Mouse (Mus musculus): ENCODE measurements around the gene Ghrhr.

The Ghrhr gene

DNA sequence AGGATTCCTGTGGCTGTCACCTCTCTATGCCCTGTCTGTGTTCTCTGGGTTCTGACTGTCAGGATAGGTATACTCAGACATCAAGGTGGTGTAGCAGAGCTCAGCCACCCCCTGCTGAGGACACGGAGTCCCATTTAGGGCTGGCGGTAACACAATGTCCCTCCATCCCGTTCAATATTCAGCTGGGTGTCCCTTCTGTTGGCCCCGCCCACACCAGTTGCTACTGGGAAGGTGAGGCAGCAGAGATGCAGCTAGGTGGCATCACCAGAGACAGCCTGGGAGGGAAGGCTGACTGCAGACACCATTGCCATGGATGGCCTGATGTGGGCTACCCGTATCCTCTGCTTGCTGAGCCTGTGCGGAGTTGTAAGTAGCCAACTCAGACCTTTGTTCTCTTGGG, at the start of gene Ghrhr:
TSS of gene Ghrhr (plus strand) at position 220 of the 400 bp plus-strand sequence.
- no peak for DNase-seq (ENCODE audit: low read depth, low spot score)

GRCm38 (mm10) chr6:55326299-55326698, 49.8 kb upstream of the Ghrhr start:
- no peak for DNase-seq (ENCODE audit: low read depth, low spot score)

GRCm38 (mm10) chr6:55327326-55327725, 48.8 kb upstream of the Ghrhr start:
- no peak for DNase-seq (ENCODE audit: low read depth, low spot score)

DNA sequence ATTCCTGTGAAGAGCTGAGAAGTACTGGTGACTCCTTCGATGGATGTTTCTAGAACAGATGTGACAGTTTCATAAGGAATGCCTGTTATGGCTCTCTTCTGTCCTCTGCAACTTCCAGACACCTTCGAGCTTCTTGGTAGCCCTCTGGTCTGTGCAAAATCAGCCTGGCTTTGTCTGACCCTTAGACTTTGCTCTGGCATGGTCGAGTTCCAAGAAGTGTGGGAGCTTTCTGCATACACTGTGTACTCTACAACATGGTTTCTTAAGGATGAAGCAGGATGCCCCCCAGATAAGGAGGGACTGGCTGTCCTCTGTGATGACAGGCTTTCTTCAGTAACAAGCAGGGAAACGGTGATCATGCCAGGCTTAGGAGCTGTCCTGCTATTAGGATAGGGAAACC, 47.9 kb upstream of the Ghrhr start:
- DNase-seq (ENCODE audit: low read depth, low spot score) = no peak

GRCm38 (mm10) chr6:55331315-55331714, 44.8 kb upstream of the Ghrhr start:
- DNase-seq (ENCODE audit: low read depth, low spot score) = no peak

DNA sequence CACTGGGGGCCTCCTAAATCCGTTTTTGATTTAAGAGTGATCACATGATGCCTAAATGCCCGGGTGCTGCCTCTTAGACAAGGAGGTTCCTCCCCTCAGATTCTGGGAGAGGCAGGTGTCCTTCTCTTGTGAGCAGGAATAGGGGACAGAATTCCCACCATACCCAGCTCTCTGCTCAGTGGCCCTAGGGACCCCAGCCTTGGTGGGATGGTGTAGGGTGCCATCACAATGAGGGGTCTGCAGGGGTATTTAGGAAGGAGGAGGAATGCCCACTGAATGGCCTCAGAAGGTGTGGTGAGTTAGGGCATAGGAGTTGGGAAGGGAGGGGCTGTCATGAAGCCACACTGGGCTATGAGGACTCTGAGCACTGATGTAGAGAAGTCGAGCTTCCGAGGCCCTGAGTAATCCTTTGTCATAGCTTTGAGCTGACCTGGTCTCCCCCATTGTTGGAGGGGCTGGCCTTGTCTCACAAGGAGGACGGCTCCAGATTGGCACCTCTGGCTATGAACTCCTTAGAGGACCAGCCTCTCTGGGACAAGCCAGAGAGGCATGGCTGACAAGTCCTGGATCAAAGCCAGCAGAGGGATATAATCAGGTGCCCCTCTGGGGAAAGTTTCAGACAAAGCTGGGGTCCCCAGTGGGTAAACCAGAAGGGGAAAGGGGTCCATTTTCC, 43.9 kb upstream of the Ghrhr start:
- no peak for DNase-seq (ENCODE audit: low read depth, low spot score)

GRCm38 (mm10) chr6:55332773-55333109, 43.4 kb upstream of the Ghrhr start:
- no peak for DNase-seq (ENCODE audit: low read depth, low spot score)

DNA sequence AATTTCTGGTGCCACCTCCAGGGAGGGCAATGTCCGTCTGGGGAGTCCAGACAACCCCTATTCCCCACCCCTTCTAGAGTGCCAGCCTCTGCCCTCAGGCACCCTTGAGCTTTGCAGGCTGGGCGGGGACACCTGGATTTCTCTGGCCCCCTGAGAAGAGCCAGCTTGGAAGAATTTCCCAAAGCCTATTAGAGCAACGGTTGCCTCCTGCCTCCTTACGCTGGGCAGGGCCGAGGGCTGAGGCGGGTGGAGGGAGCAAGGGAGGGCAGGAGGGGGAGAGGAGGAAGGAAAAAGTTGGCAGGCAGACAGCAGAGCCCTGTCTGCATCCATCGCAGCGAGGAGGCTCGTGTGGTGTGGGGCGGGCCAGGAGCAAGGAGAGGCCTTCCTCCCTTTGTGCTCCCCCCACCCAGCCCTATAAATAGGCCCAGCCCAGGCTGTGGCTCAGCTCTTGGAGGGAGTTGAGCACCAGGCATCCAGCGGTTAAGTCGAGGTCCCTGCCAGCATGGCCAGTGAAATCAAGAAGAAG, 40.0 kb upstream of the Ghrhr start, which contains the start of gene Aqp1:
TSS of gene Aqp1 (plus strand) at position 444 of the 526 bp plus-strand sequence.
- DNase-seq (ENCODE audit: low read depth, low spot score) = no peak

- no peak for DNase-seq (ENCODE audit: low read depth, low spot score)
These were observed 38.9 kb upstream of the Ghrhr start for GRCm38 (mm10) chr6:55337242-55337641.

DNA sequence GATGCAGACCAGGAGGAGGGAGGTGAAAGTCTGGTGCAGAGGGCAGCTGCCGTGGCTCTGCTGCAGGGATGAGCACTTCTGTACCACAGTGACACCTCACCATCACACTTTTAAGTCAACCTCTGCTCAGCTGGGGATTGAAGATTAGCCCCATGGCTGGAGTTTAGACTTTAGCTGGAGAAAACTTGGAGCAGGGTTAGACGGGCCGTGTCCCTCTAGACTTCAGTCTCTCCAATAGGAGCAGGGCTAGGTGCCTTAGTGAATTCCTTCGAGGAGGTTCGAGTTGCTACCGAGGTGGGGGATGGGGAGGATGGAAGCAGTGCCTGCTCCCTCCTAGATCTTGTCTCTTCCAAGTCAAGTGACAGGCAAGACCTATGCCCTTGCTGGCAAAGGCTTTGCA, 38.0 kb upstream of the Ghrhr start:
- no peak for DNase-seq (ENCODE audit: low read depth, low spot score)

DNA sequence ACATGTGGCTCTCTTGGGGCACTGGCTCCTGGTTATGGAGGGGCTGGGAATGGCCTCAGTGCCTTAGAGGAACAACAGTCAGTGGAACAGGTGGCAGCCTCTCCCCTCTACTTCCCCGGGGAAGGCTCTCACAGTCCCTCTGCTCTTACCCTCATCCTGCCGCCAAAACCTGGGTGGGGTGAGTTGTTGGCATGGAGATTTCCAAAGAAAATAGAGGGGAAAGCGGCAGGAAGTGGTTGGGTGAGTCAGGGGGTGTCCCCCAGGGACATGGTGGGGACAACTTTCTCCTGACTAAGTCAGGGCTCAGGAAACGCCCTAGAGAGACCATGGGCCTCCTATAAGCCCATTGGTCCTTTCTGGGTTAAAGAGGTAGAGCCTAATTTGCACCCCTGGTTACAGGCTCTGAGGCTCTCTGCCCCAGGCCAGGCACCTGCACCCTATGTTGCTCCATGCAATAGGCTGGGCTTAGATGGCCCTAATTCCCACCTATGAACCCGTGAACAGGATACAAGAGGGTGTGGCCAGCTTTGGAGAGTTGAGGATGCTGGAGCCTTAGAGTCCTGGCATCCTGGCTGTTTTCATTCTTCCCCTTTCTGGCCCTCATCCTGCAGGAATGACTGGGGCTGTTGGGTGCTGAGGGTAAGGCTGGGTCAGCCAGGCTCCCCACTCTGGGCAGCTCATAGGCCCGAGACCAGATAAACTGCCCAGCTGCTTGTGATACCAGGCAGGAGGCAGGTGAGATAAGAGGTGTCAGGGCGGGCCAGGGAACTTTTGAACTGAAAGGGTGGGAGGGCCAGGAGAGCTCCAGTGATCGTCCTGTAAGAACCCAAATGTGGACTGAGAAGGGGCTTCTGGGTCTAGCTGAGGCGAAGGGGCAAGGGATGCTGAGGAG, 36.9 kb upstream of the Ghrhr start:
- DNase-seq (ENCODE audit: low read depth, low spot score) = no peak

DNA sequence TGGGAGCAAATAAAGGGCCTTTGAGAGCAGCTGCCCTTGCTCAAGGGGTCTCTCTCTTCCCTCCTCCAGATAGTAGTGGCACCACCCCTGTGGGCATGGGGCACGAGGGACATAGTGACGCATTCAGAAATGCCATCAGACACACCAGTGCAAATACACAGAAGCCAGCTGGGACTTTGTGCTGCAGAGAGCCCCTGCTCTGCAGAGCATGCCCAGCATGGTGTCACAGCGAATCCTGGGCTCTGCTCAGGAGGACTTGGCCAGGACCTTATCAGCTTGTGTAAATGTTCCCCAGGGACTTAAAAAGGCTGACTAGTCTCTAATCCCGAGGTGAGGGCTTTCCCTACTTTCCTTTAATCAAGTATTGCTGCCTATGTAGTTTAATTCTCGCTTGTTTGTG, 34.4 kb upstream of the Ghrhr start:
- no peak for DNase-seq (ENCODE audit: low read depth, low spot score)

DNA sequence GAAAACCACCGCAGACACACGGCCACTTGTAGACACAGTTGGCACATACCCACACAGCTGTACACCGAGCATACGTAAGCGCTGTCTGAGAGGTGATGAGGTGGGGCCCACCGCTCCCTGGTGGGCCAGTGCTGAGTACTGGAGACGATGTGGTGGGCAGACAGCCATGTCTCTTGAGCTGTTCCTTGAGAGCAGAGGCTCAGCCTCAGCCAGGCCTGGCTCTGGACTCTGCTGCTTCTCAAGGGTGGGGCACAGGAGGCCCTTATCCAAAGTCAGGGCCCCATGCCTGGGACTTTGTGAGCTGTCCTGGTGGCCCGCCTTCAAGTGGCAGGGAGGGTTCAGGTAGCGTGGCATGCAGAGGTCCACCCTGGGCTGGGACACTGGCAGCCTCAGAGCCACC, 33.8 kb upstream of the Ghrhr start:
- no peak for DNase-seq (ENCODE audit: low read depth, low spot score)

DNA sequence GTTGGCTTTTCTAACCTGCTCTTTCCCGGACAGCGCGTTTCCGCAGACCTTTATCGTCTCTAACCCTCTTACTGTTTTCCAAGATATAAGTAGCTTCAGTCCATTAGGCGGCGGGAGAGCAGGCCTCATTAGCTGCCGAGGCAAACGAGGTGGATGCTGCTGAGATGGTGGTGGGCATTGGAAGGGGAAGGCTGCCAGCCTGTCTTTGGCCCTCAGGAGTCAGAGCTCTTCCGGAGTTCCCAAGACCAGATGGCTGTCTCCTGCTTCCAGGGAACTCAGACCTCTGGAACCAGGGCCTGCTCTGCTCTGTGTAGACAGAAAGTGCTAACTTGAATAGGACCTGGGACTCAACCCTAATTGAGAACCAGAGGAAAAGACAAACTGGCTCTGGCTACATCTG, 32.6 kb upstream of the Ghrhr start:
- DNase-seq (ENCODE audit: low read depth, low spot score) = no peak

DNA sequence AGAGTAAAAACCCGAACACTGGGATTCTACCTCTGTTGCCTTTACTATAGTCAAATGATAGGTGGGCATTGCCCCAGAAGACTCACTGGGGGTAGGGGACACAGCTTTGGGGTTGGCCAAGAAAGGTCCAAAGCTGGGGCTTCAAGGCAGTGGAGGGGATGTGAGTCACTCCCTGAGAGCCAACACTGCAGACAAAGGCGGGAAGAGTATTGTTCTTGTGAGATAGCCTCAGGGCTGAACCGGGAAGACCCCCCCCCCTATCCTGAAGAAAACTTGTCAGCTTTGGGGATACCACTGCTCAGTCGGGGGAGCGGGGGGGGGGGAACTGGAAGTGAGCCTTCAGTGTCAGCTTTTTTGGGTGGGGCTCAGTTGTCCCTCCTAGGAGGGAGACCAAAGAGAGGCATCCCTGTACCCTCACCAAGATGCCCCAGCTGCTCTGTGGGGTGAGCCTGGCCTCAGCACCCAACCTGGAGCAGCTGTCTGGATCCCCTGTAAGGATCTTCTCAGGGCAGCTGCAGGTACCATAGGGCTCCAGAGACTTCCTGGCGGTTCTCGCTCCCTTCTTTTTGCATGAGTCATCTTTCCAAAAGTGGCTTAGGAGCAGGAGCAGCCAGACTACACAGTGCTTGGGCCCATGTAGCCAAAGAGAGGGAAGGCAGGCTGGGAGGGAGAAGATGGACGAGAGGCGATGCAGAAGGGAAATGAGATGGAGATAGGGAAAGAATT, 31.6 kb upstream of the Ghrhr start:
- DNase-seq (ENCODE audit: low read depth, low spot score) = no peak

DNA sequence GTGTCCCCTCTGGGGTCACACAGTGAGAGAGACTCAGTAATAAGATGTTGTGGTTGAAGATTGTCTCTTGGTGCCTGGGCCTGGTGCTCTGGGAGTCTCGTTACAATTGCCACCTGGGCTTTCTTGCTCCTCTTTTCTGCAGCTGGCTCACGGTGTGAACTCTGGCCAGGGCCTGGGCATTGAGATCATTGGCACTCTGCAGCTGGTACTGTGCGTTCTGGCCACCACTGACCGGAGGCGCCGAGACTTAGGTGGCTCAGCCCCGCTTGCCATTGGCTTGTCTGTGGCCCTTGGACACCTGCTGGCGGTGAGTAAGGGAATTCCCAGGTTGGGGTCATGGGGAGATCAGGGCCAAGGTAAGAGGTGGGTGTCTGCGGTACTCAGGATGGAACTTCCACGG, 30.8 kb upstream of the Ghrhr start:
- no peak for DNase-seq (ENCODE audit: low read depth, low spot score)

DNA sequence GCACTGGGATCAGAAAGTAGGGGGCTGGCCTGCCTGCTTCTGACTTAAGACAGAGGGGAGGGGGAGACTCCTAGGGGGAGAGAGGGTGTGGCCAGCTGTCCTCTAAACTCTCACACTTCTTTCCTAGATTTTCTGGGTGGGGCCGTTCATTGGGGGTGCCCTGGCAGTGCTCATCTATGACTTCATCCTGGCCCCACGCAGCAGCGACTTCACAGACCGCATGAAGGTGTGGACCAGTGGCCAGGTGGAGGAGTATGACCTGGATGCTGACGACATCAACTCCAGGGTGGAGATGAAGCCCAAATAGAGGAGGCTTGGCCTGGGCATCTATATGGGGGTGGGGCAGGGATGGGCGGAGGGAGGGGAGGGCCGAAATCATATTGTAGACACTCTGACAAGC, 29.6 kb upstream of the Ghrhr start:
- DNase-seq (ENCODE audit: low read depth, low spot score) = no peak

DNA sequence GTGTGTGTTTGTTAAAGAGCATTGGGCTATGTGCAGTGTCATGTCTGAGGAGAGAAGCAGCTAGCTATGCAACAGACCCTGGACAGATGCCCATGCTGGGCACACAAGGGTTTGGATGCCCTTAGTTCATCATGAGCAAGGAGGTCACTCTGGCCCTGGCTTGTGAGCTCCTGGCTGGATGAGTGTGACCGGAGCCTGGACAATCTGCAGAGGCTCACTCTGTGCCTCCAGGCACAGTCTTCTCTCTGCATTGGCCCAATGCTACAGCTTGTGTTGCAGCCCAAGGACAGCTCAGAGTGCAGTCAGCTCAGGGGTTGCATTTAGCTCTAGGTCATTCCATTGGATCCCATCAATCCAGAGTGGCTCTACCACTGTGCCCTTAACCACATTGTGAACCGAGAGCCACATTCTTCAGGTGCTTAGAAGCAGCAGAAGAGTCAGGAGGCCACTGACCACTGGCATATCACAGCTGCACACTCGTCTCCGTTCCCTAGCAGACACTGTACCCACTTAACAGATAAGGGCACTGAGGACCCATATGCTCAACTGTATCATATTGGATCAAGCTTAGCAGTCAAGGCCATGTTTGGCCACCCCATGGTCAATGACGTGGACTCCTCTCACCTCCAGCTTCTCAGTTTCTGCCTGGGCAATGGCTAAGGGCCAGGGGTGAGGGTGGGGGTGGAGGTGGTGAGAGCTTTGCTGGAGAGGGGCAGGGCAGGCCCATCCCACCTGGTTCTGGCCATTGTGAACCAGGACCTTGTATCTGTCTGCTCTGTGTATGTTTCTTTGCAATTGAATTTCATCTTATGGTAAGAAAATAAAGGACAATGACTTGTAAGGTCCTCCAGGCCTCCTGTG, 28.2 kb upstream of the Ghrhr start:
- DNase-seq (ENCODE audit: low read depth, low spot score) = no peak

DNA sequence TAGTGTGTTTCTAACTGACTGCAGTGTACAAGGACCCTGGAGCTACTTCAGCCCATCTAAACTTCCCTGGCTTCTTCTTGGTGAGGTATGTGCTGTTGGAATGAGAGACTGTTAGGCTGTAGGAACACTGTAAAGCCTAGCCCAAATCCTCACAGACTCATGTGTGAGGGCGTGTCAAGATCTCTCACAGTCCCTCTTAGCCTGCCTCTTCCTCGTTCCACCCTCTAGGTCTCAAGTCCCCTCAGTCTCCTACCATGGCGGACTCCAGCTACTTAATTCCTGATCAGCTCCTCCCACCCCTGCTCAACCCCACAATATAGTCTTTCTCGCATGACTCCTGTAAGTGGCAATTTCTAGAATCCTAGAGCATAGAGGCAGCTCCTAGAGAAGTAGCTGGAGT, 26.9 kb upstream of the Ghrhr start:
- no peak for DNase-seq (ENCODE audit: low read depth, low spot score)

DNA sequence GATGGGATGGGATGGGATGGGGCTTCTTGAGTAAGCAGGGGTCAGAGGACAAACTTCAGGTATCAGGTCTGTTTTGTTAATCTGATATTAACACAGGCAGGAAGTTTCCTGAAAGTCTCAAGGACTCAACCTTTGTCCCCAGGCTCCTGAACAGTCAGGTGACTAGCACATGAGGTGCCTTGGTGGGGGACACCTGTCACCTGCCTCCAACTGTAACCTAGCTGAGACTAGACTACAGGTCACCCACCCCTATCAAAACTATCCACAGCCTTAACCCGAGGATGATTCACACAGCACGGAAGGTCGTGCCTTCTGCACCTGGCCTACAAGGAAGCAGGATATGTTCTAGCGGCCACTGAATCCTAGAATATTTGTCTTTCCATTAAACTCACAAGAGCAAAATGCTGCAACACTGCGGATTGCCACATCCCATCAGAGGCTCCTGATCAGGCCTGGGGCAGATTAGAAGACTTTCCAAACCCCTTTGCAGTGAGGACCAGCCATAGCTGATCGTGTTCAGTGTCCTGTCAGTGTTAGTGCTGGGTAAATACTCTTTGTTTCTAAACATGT, 25.6 kb upstream of the Ghrhr start:
- no peak for DNase-seq (ENCODE audit: low read depth, low spot score)

GRCm38 (mm10) chr6:55351712-55352111, 24.4 kb upstream of the Ghrhr start:
- DNase-seq (ENCODE audit: low read depth, low spot score) = no peak

Data from WW6 (cell line).